In the genomic region with DNA sequence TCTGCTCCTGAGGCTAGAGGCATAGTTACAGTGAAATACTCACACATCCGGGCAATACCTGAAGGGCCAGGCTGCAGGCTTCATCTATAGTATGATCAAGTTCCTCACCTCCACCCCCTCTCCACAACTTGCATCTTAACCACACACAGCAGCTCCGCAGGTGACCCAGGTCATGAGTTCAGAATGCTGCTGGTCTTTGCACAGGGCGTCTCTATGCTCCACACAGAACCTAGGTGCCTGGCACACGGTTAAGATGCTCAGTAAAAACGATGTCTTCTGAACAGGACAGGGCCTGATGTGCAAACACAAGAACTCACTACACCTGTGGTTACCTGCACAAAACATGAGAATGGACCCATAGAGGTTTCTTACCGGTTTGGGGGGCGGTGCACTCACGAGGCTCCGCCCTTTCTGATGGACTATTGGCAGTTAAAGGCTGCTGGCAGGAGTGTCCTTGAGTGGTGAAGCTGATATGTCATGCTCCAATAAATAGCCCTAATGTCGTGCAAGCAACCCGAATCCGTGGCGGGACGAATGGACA, we compare ENCODE assay signal across 8 mouse cellular contexts. TPM values are rescaled to one million over a fixed set of nuclear protein-coding genes. Genes with fewer than 3 reads are reported as not detected.
DNase-seq lines count a peak whose midpoint lies in the region; ATAC-seq and TF ChIP-seq lines count a peak whose summit lies in the region.

A gene (plus strand): TSS at position 432 of the 541 bp plus-strand sequence.

- peak; percentile 2; the same call in 1 of the 2 replicates for TF ChIP-seq CTCF in lung, embryonic 14.5 days (IDR thresholded peaks at IDR 0.05; ENCODE audit: low read depth)
- TF ChIP-seq CTCF in stomach, postnatal 0 days (IDR thresholded peaks at IDR 0.05; ENCODE audit: low read depth) = no peak

- H3K4me2 ChIP-seq in lung, embryonic 14.5 days = peak within 1 kb of the TSS; percentile 97
- H3K4me2 ChIP-seq in forebrain, embryonic 16.5 days (ENCODE audit: low read length) = peak within 1 kb of the TSS; percentile 93
- H3K4me2 ChIP-seq in hindbrain, embryonic 14.5 days (replicated peaks) = peak within 1 kb of the TSS; percentile 96
- peak within 1 kb of the TSS; percentile 92 for H3K4me2 ChIP-seq in liver, embryonic 13.5 days
- peak within 1 kb of the TSS; percentile 82 for H3K4me2 ChIP-seq in stomach, postnatal 0 days (replicated peaks; ENCODE audit: low read depth)

- DNase-seq in lung, embryonic 14.5 days = peak; percentile 66
- DNase-seq in lung, postnatal 25 days (ENCODE audit: low spot score) = no peak
- no peak for DNase-seq in adrenal gland, postnatal 14 days
- no peak for DNase-seq in hindbrain, embryonic 14.5 days (ENCODE audit: low spot score)
- no peak for DNase-seq in liver, embryonic 13.5 days
- no peak for DNase-seq in stomach, postnatal 0 days (ENCODE audit: low spot score)
- no peak for DNase-seq in yolk sac, embryonic 10.5 days (ENCODE audit: low spot score)

- peaks cover 4% of the 10 kb centered on the region; the same call in 1 of the 2 replicates for H3K4me1 ChIP-seq in lung, embryonic 14.5 days (ENCODE audit: insufficient read depth)
- peaks cover 11% of the 10 kb centered on the region for H3K4me1 ChIP-seq in forebrain, embryonic 16.5 days (replicated peaks; ENCODE audit: control insufficient read depth, insufficient read depth, low read length)
- H3K4me1 ChIP-seq in hindbrain, embryonic 14.5 days (replicated peaks; ENCODE audit: control insufficient read depth, insufficient read depth, low read length) = peaks cover 10% of the 10 kb centered on the region
- H3K4me1 ChIP-seq in liver, embryonic 13.5 days (replicated peaks) = peaks cover 26% of the 10 kb centered on the region
- no peaks in the 10 kb centered on the region; the same call in 1 of the 2 replicates for H3K4me1 ChIP-seq in stomach, postnatal 0 days (replicated peaks; ENCODE audit: control insufficient read depth, insufficient read depth)

- peak within 1 kb of the TSS; percentile 73 for H3K9ac ChIP-seq in lung, embryonic 14.5 days
- H3K9ac ChIP-seq in forebrain, embryonic 16.5 days (replicated peaks; ENCODE audit: low read depth, low read length) = peak within 1 kb of the TSS; percentile 71
- H3K9ac ChIP-seq in hindbrain, embryonic 14.5 days = peak within 1 kb of the TSS; percentile 77
- H3K9ac ChIP-seq in liver, embryonic 13.5 days = peak within 1 kb of the TSS; percentile 83
- H3K9ac ChIP-seq in stomach, postnatal 0 days (ENCODE audit: low read length) = peak within 1 kb of the TSS; percentile 80

- peak within 1 kb of the TSS; percentile 90 for H3K27ac ChIP-seq in lung, embryonic 14.5 days (ENCODE audit: low read depth)
- H3K27ac ChIP-seq in forebrain, embryonic 16.5 days (ENCODE audit: low read length) = peak within 1 kb of the TSS; percentile 58
- peak within 1 kb of the TSS; percentile 83 for H3K27ac ChIP-seq in hindbrain, embryonic 14.5 days
- H3K27ac ChIP-seq in liver, embryonic 13.5 days = peak within 1 kb of the TSS; percentile 88
- H3K27ac ChIP-seq in stomach, postnatal 0 days (replicated peaks) = peak within 1 kb of the TSS; percentile 86

- TF ChIP-seq EP300 in stomach, postnatal 0 days (optimal IDR thresholded peaks at IDR 0.05) = no peak

- H3K9me3 ChIP-seq in lung, embryonic 14.5 days (ENCODE audit: low read depth, low read length) = no peaks in the 10 kb centered on the region
- no peaks in the 10 kb centered on the region for H3K9me3 ChIP-seq in forebrain, embryonic 16.5 days (ENCODE audit: control insufficient read depth, low read length)
- no peaks in the 10 kb centered on the region for H3K9me3 ChIP-seq in hindbrain, embryonic 14.5 days (ENCODE audit: control insufficient read depth, low read length)
- no peaks in the 10 kb centered on the region for H3K9me3 ChIP-seq in liver, embryonic 13.5 days (replicated peaks)
- H3K9me3 ChIP-seq in stomach, postnatal 0 days (ENCODE audit: control insufficient read depth, low read length) = no peaks in the 10 kb centered on the region

- no peaks in the 10 kb centered on the region for H3K27me3 ChIP-seq in lung, embryonic 14.5 days (ENCODE audit: insufficient read depth, low read length)
- no peaks in the 10 kb centered on the region for H3K27me3 ChIP-seq in forebrain, embryonic 16.5 days (replicated peaks; ENCODE audit: control insufficient read depth, insufficient read depth, low read length)
- H3K27me3 ChIP-seq in hindbrain, embryonic 14.5 days (ENCODE audit: control insufficient read depth, insufficient read depth, low read length) = no peaks in the 10 kb centered on the region
- 0 out of 2 replicates have a peak, but pooled peaks cover 3% of the 10 kb centered on the region for H3K27me3 ChIP-seq in liver, embryonic 13.5 days
- no peaks in the 10 kb centered on the region for H3K27me3 ChIP-seq in stomach, postnatal 0 days (ENCODE audit: control insufficient read depth, insufficient read depth, low read length)

- H3K4me3 ChIP-seq in lung, embryonic 14.5 days (ENCODE audit: low read depth, low read length) = peak within 1 kb of the TSS; percentile 70
- H3K4me3 ChIP-seq in forebrain, embryonic 16.5 days (replicated peaks; ENCODE audit: low read length) = peak within 1 kb of the TSS; percentile 73
- H3K4me3 ChIP-seq in hindbrain, embryonic 14.5 days (replicated peaks; ENCODE audit: low read length) = peak within 1 kb of the TSS; percentile 63
- H3K4me3 ChIP-seq in liver, embryonic 13.5 days (replicated peaks) = peak within 1 kb of the TSS; percentile 78
- H3K4me3 ChIP-seq in stomach, postnatal 0 days (ENCODE audit: low read depth, low read length) = peak within 1 kb of the TSS; percentile 72

- H3K36me3 ChIP-seq in lung, embryonic 14.5 days (ENCODE audit: insufficient read depth) = peaks cover 9% of the 10 kb centered on the region; the same call in 1 of the 2 replicates
- no peaks in the 10 kb centered on the region for H3K36me3 ChIP-seq in forebrain, embryonic 16.5 days (ENCODE audit: control insufficient read depth, insufficient read depth)
- peaks cover 4% of the 10 kb centered on the region for H3K36me3 ChIP-seq in hindbrain, embryonic 14.5 days (replicated peaks; ENCODE audit: control insufficient read depth, insufficient read depth)
- peaks cover 19% of the 10 kb centered on the region; the same call in 1 of the 2 replicates for H3K36me3 ChIP-seq in liver, embryonic 13.5 days
- peaks cover 5% of the 10 kb centered on the region; the same call in 1 of the 2 replicates for H3K36me3 ChIP-seq in stomach, postnatal 0 days (ENCODE audit: control insufficient read depth, insufficient read depth, low read length)

- ATAC-seq in lung, embryonic 14.5 days (ENCODE audit: insufficient read depth) = peak; percentile 45
- peak; percentile 43 for ATAC-seq in forebrain, embryonic 16.5 days
- ATAC-seq in hindbrain, embryonic 14.5 days (ENCODE audit: low FRiP score) = peak; percentile 56
- peak; percentile 71 for ATAC-seq in liver, embryonic 13.5 days (ENCODE audit: low read depth)
- peak; percentile 68 for ATAC-seq in stomach, postnatal 0 days (ENCODE audit: low FRiP score, low TSS enrichment)

- 12% methylated on average over 14 of the region's 14 CpGs for WGBS in lung, embryonic 14.5 days
- WGBS in forebrain, embryonic 16.5 days = 11% methylated on average over 14 of the region's 14 CpGs
- WGBS in hindbrain, embryonic 14.5 days = 15% methylated on average over 14 of the region's 14 CpGs
- WGBS in liver, embryonic 13.5 days (ENCODE audit: insufficient replicate concordance) = 16% methylated on average over 14 of the region's 14 CpGs
- WGBS in stomach, postnatal 0 days = 13% methylated on average over 14 of the region's 14 CpGs

RNA-seq across cellular contexts. Expression of the gene that starts here (rescaled TPM):
- 25.6 and 26.9 TPM in 2 replicates for polyA plus RNA-seq in lung, embryonic 14.5 days (2014; fragmentation: Nextera tagmentation; extraction: Ambion mirVana)
- total RNA-seq in adrenal gland, postnatal 14 days (2021) = 36.1 and 42.3 TPM in 2 replicates
- polyA plus RNA-seq in forebrain, embryonic 16.5 days (2015; fragmentation: Nextera tagmentation; extraction: Ambion mirVana) = 21.2 and 30.2 TPM in 2 replicates
- polyA plus RNA-seq in hindbrain, embryonic 14.5 days (2014; fragmentation: Nextera tagmentation; extraction: Ambion mirVana) = 46.2 and 47.2 TPM in 2 replicates
- polyA plus RNA-seq in liver, embryonic 13.5 days (2015; fragmentation: Nextera tagmentation; extraction: Ambion mirVana) = 22.5 and 25.0 TPM in 2 replicates
- 27.4 and 31.3 TPM in 2 replicates for polyA plus RNA-seq in stomach, postnatal 0 days (2015; fragmentation: Nextera tagmentation; extraction: Ambion mirVana)
